Mouse (Mus musculus) CH12.LX (cell line): ENCODE results near the gene Nemp1.

Experiments
- CHD2 ChIP-seq: IDR thresholded peaks from 2 replicates; pipeline ENCODE4 v1.6.1; 2011; ENCODE audit warnings: low read length, improper control_type of control experiment
- CTCF ChIP-seq, 2 experiments: IDR thresholded peaks in 1 of 2; conservative IDR thresholded peaks in 1 of 2; 2 replicates each; pipeline ENCODE4 v1.5.1; 2011 to 2012; ENCODE audit warnings: low read depth in 2 of 2, low read length in 2 of 2, improper control_type of control experiment in 1 of 2, inconsistent platforms in 1 of 2, mild to moderate bottlenecking in 1 of 2, moderate library complexity in 1 of 2
- ELF1 ChIP-seq: IDR thresholded peaks from 2 replicates; pipeline ENCODE4 v1.6.1; 2014; ENCODE audit warnings: low read depth, mild to moderate bottlenecking, inconsistent platforms, low read length, improper control_type of control experiment
- EP300 ChIP-seq: IDR thresholded peaks from 2 replicates; pipeline ENCODE4 v1.6.1; 2011; ENCODE audit warnings: low read length, improper control_type of control experiment
- IRF4 ChIP-seq: IDR thresholded peaks from 2 replicates; pipeline ENCODE4 v1.6.1; 2014; ENCODE audit warnings: low read depth, mild to moderate bottlenecking, inconsistent platforms, low read length, improper control_type of control experiment
- MAX ChIP-seq: IDR thresholded peaks from 2 replicates; pipeline ENCODE4 v1.6.1; 2011; ENCODE audit warnings: low read length, improper control_type of control experiment
- MXI1 ChIP-seq: IDR thresholded peaks from 2 replicates; pipeline ENCODE4 v1.6.1; 2011; ENCODE audit warnings: mild to moderate bottlenecking, low read depth, low read length, improper control_type of control experiment
- MYC ChIP-seq: IDR thresholded peaks from 2 replicates; pipeline ENCODE4 v1.6.1; 2011; ENCODE audit warnings: low read depth, mild to moderate bottlenecking, improper control_type of control experiment, low read length
- NELFE ChIP-seq: IDR thresholded peaks from 2 replicates; pipeline ENCODE4 v1.6.1; 2011; ENCODE audit warnings: low read depth, low read length, improper control_type of control experiment
- POLR2A ChIP-seq: IDR thresholded peaks from 2 replicates; pipeline ENCODE4 v1.6.1; 2011; ENCODE audit warnings: low read depth, mild to moderate bottlenecking, improper control_type of control experiment, low read length
- POLR2AphosphoS2 ChIP-seq: IDR thresholded peaks from 2 replicates; pipeline ENCODE4 v1.6.1; 2011; ENCODE audit warnings: low read depth, low read length, improper control_type of control experiment
- TBP ChIP-seq: conservative IDR thresholded peaks from 2 replicates; pipeline ENCODE4 v1.6.1; 2011; ENCODE audit warnings: low read depth, low read length, improper control_type of control experiment
- UBTF ChIP-seq: IDR thresholded peaks from 2 replicates; pipeline ENCODE4 v1.6.1; 2012; ENCODE audit warnings: low read depth, mild to moderate bottlenecking, inconsistent platforms, low read length, improper control_type of control experiment, moderate library complexity
- ZC3H11A ChIP-seq: IDR thresholded peaks from 2 replicates; pipeline ENCODE4 v1.6.1; 2012; ENCODE audit warnings: low read depth, mild to moderate bottlenecking, inconsistent platforms, low read length, improper control_type of control experiment

DNA sequence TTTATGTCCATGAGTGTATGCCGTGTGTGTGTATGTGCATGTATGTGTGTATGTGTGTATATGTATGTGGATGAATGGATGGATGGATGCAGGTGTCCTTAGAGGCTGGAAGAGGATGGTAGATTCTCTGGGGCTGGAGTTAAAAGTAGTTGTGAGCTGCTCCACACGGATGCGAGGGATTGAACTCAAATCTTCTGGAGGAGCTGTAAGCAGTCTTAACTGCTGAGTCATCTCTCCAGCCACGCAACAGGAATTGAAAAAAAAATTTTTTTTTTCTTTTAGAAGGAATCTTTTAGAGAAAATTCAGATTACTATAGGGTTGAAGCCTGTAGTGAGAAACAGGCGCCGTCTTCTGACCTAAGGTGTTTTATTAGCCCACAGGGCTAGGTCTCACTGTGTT is 16.2 kb downstream of the Nemp1 start:
- TF ChIP-seq ELF1 (no peak), CTCF (conservative IDR thresholded peaks at IDR 0.05 in 1 of 2, IDR thresholded peaks at IDR 0.05 in 1 of 2; ENCODE audit: low read depth in 2 of 2, low read length in 2 of 2) (no peak), POLR2A (no peak), ZC3H11A (no peak), IRF4 (no peak), MAX (no peak), TBP (no peak), POLR2AphosphoS2 (no peak), EP300 (no peak), NELFE (no peak), MXI1 (no peak), UBTF (no peak), CHD2 (no peak), MYC (no peak)
